7 mouse cellular contexts compared by ENCODE assay signal in genomic region chr16:23240049-23240949, GRCm38 (mm10). TPM values are rescaled to one million over a fixed set of nuclear protein-coding genes. Genes with fewer than 3 reads are reported as not detected.
DNase-seq lines count a peak whose midpoint lies in the region; ATAC-seq lines count a peak whose summit lies in the region.

No protein-coding gene starts in this region.

- peak; percentile 92 for DNase-seq in adrenal gland, adult 2 months
- peak; percentile 21 to 31 for DNase-seq in cerebellum, postnatal 36 days
- peak; percentile 99 for DNase-seq in heart, adult 11 months
- DNase-seq in left cerebral cortex, adult 8-10 months (ENCODE audit: low spot score in 2 of 2), result peak; percentile 48 to 92
- DNase-seq in lung, postnatal 4 days, result peak; percentile 87 to 94

- H3K9ac ChIP-seq in intestine, embryonic 16.5 days (ENCODE audit: low read depth, low read length), result no peak overlapping the region
- H3K9ac ChIP-seq in stomach, embryonic 14.5 days (replicated peaks; ENCODE audit: low read depth, low read length), result no peak overlapping the region

- 33% methylated on average over 13 of the region's 13 CpGs for WGBS in intestine, embryonic 16.5 days
- 32% methylated on average over 13 of the region's 13 CpGs for WGBS in stomach, embryonic 14.5 days

- H3K9me3 ChIP-seq in intestine, embryonic 16.5 days (ENCODE audit: control insufficient read depth, low read length), result no peaks in the 10 kb centered on the region
- no peaks in the 10 kb centered on the region for H3K9me3 ChIP-seq in stomach, embryonic 14.5 days (ENCODE audit: control insufficient read depth, low read depth, low read length)

- H3K27me3 ChIP-seq in intestine, embryonic 16.5 days (replicated peaks; ENCODE audit: control insufficient read depth, insufficient read depth, low read length), result no peaks in the 10 kb centered on the region
- H3K27me3 ChIP-seq in stomach, embryonic 14.5 days (ENCODE audit: control insufficient read depth, insufficient read depth, low read length), result no peaks in the 10 kb centered on the region

- peaks cover 27% of the 10 kb centered on the region for H3K4me1 ChIP-seq in intestine, embryonic 16.5 days (ENCODE audit: control insufficient read depth, insufficient read depth, low read length)
- peaks cover 27% of the 10 kb centered on the region for H3K4me1 ChIP-seq in stomach, embryonic 14.5 days (ENCODE audit: control insufficient read depth, insufficient read depth, low read length)

- H3K4me2 ChIP-seq in intestine, embryonic 16.5 days (ENCODE audit: low read depth, low read length), result no peak overlapping the region
- H3K4me2 ChIP-seq in stomach, embryonic 14.5 days (replicated peaks; ENCODE audit: low read depth, low read length), result no peak overlapping the region

- peak overlapping the region; percentile 84 for H3K27ac ChIP-seq in intestine, embryonic 16.5 days (ENCODE audit: low read length)
- H3K27ac ChIP-seq in stomach, embryonic 14.5 days (ENCODE audit: low read length), result peak overlapping the region; percentile 74; the same call in 1 of the 2 replicates

- H3K36me3 ChIP-seq in intestine, embryonic 16.5 days (ENCODE audit: control insufficient read depth, insufficient read depth, low read length), result no peaks in the 10 kb centered on the region
- no peaks in the 10 kb centered on the region for H3K36me3 ChIP-seq in stomach, embryonic 14.5 days (ENCODE audit: control insufficient read depth, insufficient read depth, low read length)

- ATAC-seq in intestine, embryonic 16.5 days, result peak; percentile 88
- ATAC-seq in stomach, embryonic 14.5 days (ENCODE audit: insufficient number of reproducible peaks, insufficient read depth, low FRiP score, low read depth), result peak; percentile 84

- H3K4me3 ChIP-seq in intestine, embryonic 16.5 days (ENCODE audit: low read length), result no peak overlapping the region
- H3K4me3 ChIP-seq in stomach, embryonic 14.5 days (ENCODE audit: low read depth, low read length), result no peak overlapping the region

RNA-seq across cellular contexts. Expression of gene St6gal1, which starts 15.8 kb away (rescaled TPM):
- total RNA-seq in adrenal gland, adult 2 months (2021), result 10 to 100 TPM; 32.2 to 49.5 TPM
- polyA plus RNA-seq in adrenal gland, adult 2 months (2012; rRNA removed), result 23.1 and 24.2 TPM in 2 replicates
- 14.3 and 15.1 TPM in 2 replicates for polyA plus RNA-seq in intestine, embryonic 16.5 days (2015; fragmentation: Nextera tagmentation; extraction: Ambion mirVana)
- 10 to 100 TPM; 14.9 to 20.4 (median 17.1) TPM for total RNA-seq in left cerebral cortex, adult 8-10 months (2022)
- polyA plus RNA-seq in stomach, embryonic 14.5 days (2014; fragmentation: Nextera tagmentation; extraction: Ambion mirVana), result 25.6 and 25.7 TPM in 2 replicates

Comparison
In these comparisons a context has a peak if more than half of its experiments do, and no peak if none do; other contexts are left out.
1. DNase-seq: peak in every context shown above with its lines; median percentile 99 in heart, adult 11 months; 92 in adrenal gland, adult 2 months; 90 in lung, postnatal 4 days; 70 in left cerebral cortex, adult 8-10 months; 26 in cerebellum, postnatal 36 days.